Mouse (Mus musculus) cortical plate, adult 2 months (tissue): ENCODE data around the gene Diaph3.

Experiments
- CTCF ChIP-seq: fragments of 200-500 bp; IDR thresholded peaks from 2 replicates; pipeline ENCODE4 v1.5.1; 2011; ENCODE audit warnings: mild to moderate bottlenecking, control low read depth, low read length; ENCODE audit not compliant: insufficient read depth; ENCODE audit errors: extremely low read depth
- POLR2A ChIP-seq: fragments of 200-500 bp; IDR thresholded peaks from 2 replicates; pipeline ENCODE4 v1.6.1; 2011; ENCODE audit warnings: mild to moderate bottlenecking, low read length, control low read depth; ENCODE audit not compliant: insufficient read depth; ENCODE audit errors: extremely low read depth

GRCm38 (mm10) chr14:86656262-86656661, 484.8 kb downstream of the Diaph3 start:
- TF ChIP-seq POLR2A: no peak
- no peak for TF ChIP-seq CTCF
